Comparison of ENCODE assay signal across 12 mouse cellular contexts in genomic region chr16:18073259-18073962, GRCm38 (mm10). TPM values are rescaled to one million over a fixed set of nuclear protein-coding genes. Genes with fewer than 3 reads are reported as not detected.
DNase-seq lines count a peak whose midpoint lies in the region; ATAC-seq lines count a peak whose summit lies in the region.
"Had no signal": no experiment of that assay in that cellular context is flagged by ENCODE, and none has a peak within 500 bp of the region (broad histone marks: within the 10 kb centered on the region; RNA-seq: fewer than 3 reads in every experiment).

No protein-coding gene starts in this region.

- no peak for ATAC-seq in kidney, embryonic 15.5 days (replicated peaks; ENCODE audit: low FRiP score)

- H3K9ac ChIP-seq in kidney, embryonic 15.5 days = no peak overlapping the region
- H3K9ac ChIP-seq: hindbrain, embryonic 13.5 days; limb, embryonic 15.5 days had no signal

- 75% methylated on average over 9 of the region's 9 CpGs for WGBS in kidney, embryonic 15.5 days
- 88% methylated on average over 9 of the region's 9 CpGs for WGBS in hindbrain, embryonic 10.5 days

- H3K27ac ChIP-seq in kidney, embryonic 15.5 days = no peak overlapping the region
- H3K27ac ChIP-seq in hindbrain, embryonic 10.5 days = no peak overlapping the region
- H3K27ac ChIP-seq: hindbrain, embryonic 13.5 days; limb, embryonic 15.5 days had no signal

- H3K9me3 ChIP-seq in kidney, embryonic 15.5 days (replicated peaks) = no peaks in the 10 kb centered on the region
- no peaks in the 10 kb centered on the region for H3K9me3 ChIP-seq in hindbrain, embryonic 10.5 days
- H3K9me3 ChIP-seq: hindbrain, embryonic 13.5 days; limb, embryonic 15.5 days had no signal

- H3K4me1 ChIP-seq in kidney, embryonic 15.5 days = 0 out of 2 replicates have a peak, but pooled peaks cover 4% of the 10 kb centered on the region
- peaks cover 6% of the 10 kb centered on the region for H3K4me1 ChIP-seq in hindbrain, embryonic 10.5 days (replicated peaks)
- H3K4me1 ChIP-seq: limb, embryonic 15.5 days had no signal

- DNase-seq in kidney, adult 18-20 months = peak; percentile 23
- peak; percentile 53 to 56 for DNase-seq in B cell, adult 2 months
- DNase-seq in brain, adult 2 months (ENCODE audit: low read depth, low spot score) = peak; percentile 15
- peak; percentile 24 for DNase-seq in splenic B cell, adult 2 months (ENCODE audit: low read depth, low spot score)
- DNase-seq in hindbrain, embryonic 10.5 days (ENCODE audit: low spot score) = no peak
- DNase-seq in right cerebral cortex, adult 2 months (ENCODE audit: low spot score in 2 of 2) = no peak
- no peak for DNase-seq in frontal cortex, postnatal 10 days (ENCODE audit: low spot score in 2 of 2)
- DNase-seq: adrenal gland, adult 8-10 months; cerebellum, adult 9-10 months had no signal

- no peak overlapping the region for H3K4me3 ChIP-seq in kidney, embryonic 15.5 days (replicated peaks)
- H3K4me3 ChIP-seq in hindbrain, embryonic 10.5 days = no peak overlapping the region
- H3K4me3 ChIP-seq: hindbrain, embryonic 13.5 days; limb, embryonic 15.5 days had no signal

- no peak overlapping the region for H3K4me2 ChIP-seq in kidney, embryonic 15.5 days
- H3K4me2 ChIP-seq: hindbrain, embryonic 13.5 days; limb, embryonic 15.5 days had no signal

- peaks cover 48% of the 10 kb centered on the region for H3K36me3 ChIP-seq in kidney, embryonic 15.5 days
- no peaks in the 10 kb centered on the region for H3K36me3 ChIP-seq in splenic B cell, adult 2 months (ENCODE audit: control insufficient read depth, insufficient read depth, low read length, poor library complexity, severe bottlenecking)
- H3K36me3 ChIP-seq in hindbrain, embryonic 10.5 days = peaks cover 75% of the 10 kb centered on the region

- no peaks in the 10 kb centered on the region for H3K27me3 ChIP-seq in kidney, embryonic 15.5 days
- no peaks in the 10 kb centered on the region for H3K27me3 ChIP-seq in splenic B cell, adult 2 months (ENCODE audit: control insufficient read depth, insufficient read depth, low read length, poor library complexity, severe bottlenecking)
- no peaks in the 10 kb centered on the region for H3K27me3 ChIP-seq in hindbrain, embryonic 10.5 days (ENCODE audit: insufficient read depth, poor library complexity, severe bottlenecking)
- H3K27me3 ChIP-seq: hindbrain, embryonic 13.5 days; limb, embryonic 15.5 days had no signal

RNA-seq across cellular contexts. Expression of gene Prodh, which starts 16.6 kb away (rescaled TPM):
- polyA plus RNA-seq in kidney, embryonic 15.5 days (2015; fragmentation: Nextera tagmentation; extraction: Ambion mirVana) = 19.5 and 20.5 TPM in 2 replicates
- 9.7 and 13.4 TPM in 2 replicates for polyA plus RNA-seq in hindbrain, embryonic 10.5 days (2016; fragmentation: Nextera tagmentation; extraction: Ambion mirVana)

RNA-seq across cellular contexts. Expression of gene Dgcr6, which starts 20.8 kb away (rescaled TPM):
- polyA plus RNA-seq in kidney, embryonic 15.5 days (2015; fragmentation: Nextera tagmentation; extraction: Ambion mirVana) = 93.2 and 105 TPM in 2 replicates
- 153 and 167 TPM in 2 replicates for polyA plus RNA-seq in hindbrain, embryonic 10.5 days (2016; fragmentation: Nextera tagmentation; extraction: Ambion mirVana)

RNA-seq across cellular contexts. Expression of gene Rtn4r, which starts 54.0 kb away (rescaled TPM):
- polyA plus RNA-seq in kidney, embryonic 15.5 days (2015; fragmentation: Nextera tagmentation; extraction: Ambion mirVana) = 2.6 and 3.6 TPM in 2 replicates
- 2.1 and 2.8 TPM in 2 replicates for polyA plus RNA-seq in hindbrain, embryonic 10.5 days (2016; fragmentation: Nextera tagmentation; extraction: Ambion mirVana)

Comparison
In these comparisons a context has a peak if more than half of its experiments do, and no peak if none do; other contexts are left out.
1. DNase-seq: peak in kidney, adult 18-20 months (single experiment), B cell, adult 2 months (2 of 2), brain, adult 2 months (single experiment) and splenic B cell, adult 2 months (single experiment); none in hindbrain, embryonic 10.5 days (single experiment), right cerebral cortex, adult 2 months (0 of 2) and frontal cortex, postnatal 10 days (0 of 2).